Mouse (Mus musculus) cerebellum, adult 18-20 months (tissue): ENCODE measurements around the gene Glra4.
"Not testable (repeated sequence)": the region's sequence is repeated elsewhere in the genome, so short reads cannot be mapped to it uniquely, and the experiment has no call there.

Experiments
- DNase-seq, 2 experiments: peaks; one replicate each; pipeline ENCODE4 v3.0.0; 2021

Gene Glra4

DNA sequence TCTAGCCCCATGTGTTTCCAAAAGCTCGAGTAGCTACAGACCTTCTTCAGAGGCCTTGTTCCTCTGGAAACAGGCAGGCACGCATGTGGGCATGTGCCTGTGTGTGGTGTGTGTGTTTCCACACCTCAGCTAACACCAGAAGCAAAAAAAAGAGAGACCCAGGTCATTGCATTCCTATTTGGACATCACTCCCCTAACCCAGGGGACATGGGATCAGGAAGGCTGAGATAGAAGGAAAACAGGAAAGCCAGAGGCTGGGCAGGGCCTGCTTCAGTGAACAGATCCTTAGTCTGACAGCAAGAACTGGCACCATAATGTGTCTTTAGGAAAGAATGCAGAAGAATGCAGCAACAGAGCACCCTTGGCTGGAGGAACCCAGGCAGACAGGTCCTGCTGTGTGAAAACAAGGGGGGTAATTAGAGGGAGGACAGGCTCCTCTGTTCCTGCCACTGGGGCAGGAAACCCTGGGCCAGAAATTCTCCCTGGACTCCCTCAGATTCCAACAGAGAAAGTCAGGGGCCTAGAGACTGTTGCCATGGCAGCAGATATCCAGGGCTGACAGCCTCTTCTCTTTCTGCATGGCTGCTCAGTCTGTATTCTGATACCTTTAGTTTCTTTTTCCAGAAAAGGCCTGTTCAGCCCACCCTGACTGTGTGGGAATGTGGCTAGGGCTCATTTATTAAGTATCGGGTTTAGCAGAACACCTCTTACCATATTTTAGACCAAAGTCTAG lies 65.0 kb downstream of the Glra4 start:
- not testable (repeated sequence) for DNase-seq

GRCm38 (mm10) chrX:136708782-136709181 lies 71.2 kb downstream of the Glra4 start:
- DNase-seq = peak; percentile 4 to 29

GRCm38 (mm10) chrX:136708168-136708681 lies 71.7 kb downstream of the Glra4 start:
- peak; percentile 41 to 49 for DNase-seq
